Mouse (Mus musculus) stomach, postnatal 0 days (tissue): ENCODE measurements around the gene Cnnm4. TPM values are rescaled to one million over a fixed set of nuclear protein-coding genes. Genes with fewer than 3 reads are reported as not detected.

Experiments used
- ATAC-seq: fragments of 200-750 bp; cut with Nextera tagmentation; 2 replicates; pipeline ENCODE4 v1.8.0; 2017; ENCODE audit not compliant: low FRiP score, low TSS enrichment
- DNase-seq: peaks from one replicate; pipeline ENCODE4 v3.0.0-alpha.2; 2016; ENCODE audit warnings: low spot score
- H3K27ac ChIP-seq: fragments of 300-500 bp; sonication (generic); replicated peaks from 2 replicates; pipeline ENCODE4 v1.5.1; 2014; ENCODE audit warnings: mild to moderate bottlenecking, control low read depth
- H3K27me3 ChIP-seq: fragments of 300-500 bp; sonication (generic); 2 replicates; pipeline ENCODE4 v1.6.1; 2014; ENCODE audit warnings: low read length; ENCODE audit not compliant: control insufficient read depth, insufficient read depth
- H3K36me3 ChIP-seq: fragments of 300-500 bp; sonication (generic); 2 replicates; pipeline ENCODE4 v1.6.1; 2014; ENCODE audit warnings: low read length, mixed read lengths; ENCODE audit not compliant: control insufficient read depth, insufficient read depth
- H3K4me1 ChIP-seq: fragments of 300-500 bp; sonication (generic); replicated peaks from 2 replicates; pipeline ENCODE4 v1.6.1; 2014; ENCODE audit warnings: antibody characterized with exemption; ENCODE audit not compliant: control insufficient read depth, insufficient read depth
- H3K4me2 ChIP-seq: fragments of 300-500 bp; sonication (generic); replicated peaks from 2 replicates; pipeline ENCODE4 v1.6.1; 2014; ENCODE audit warnings: low read depth, mild to moderate bottlenecking, control low read depth, moderate library complexity
- H3K4me3 ChIP-seq: fragments of 300-500 bp; sonication (generic); 2 replicates; pipeline ENCODE4 v1.5.1; 2014; ENCODE audit warnings: low read depth, low read length, control low read depth
- H3K9ac ChIP-seq: fragments of 300-500 bp; sonication (generic); 2 replicates; pipeline ENCODE4 v1.6.1; 2014; ENCODE audit warnings: mild to moderate bottlenecking, low read length, control low read depth, mixed read lengths
- H3K9me3 ChIP-seq: fragments of 300-500 bp; sonication (generic); 2 replicates; pipeline ENCODE4 v1.6.1; 2016; ENCODE audit warnings: low read length; ENCODE audit not compliant: control insufficient read depth
- CTCF ChIP-seq: IDR thresholded peaks from 2 replicates; pipeline ENCODE4 v1.5.1; 2016; ENCODE audit warnings: antibody characterized with exemption, low read depth, mild to moderate bottlenecking, moderate library complexity
- EP300 ChIP-seq: optimal IDR thresholded peaks from 2 replicates; pipeline ENCODE3; 2016; ENCODE audit warnings: antibody characterized with exemption
- WGBS: fragments of 180-500 bp; shearing (Covaris S2); extraction: QIAGEN DNeasy Blood & Tissue Kit; methylation state at CpG from one replicate; pipeline ENCODE4 v1.1.7; 2014; 5-methylcytosine and 5-hydroxymethylcytosine counted together
- polyA plus RNA-seq: library from polyadenylated mRNA; unstranded; fragments of >200 nt; fragmentation: Nextera tagmentation; extraction: Ambion mirVana; gene quantifications from 2 replicates; pipeline ENCODE4 v1.2.1, GENCODE M21; 2015

Gene Cnnm4
- polyA plus RNA-seq, 1 experiment from 2014 or later, result 18.2 TPM

GRCm38 (mm10) chr1:36469811-36470444 is 1.5 kb upstream of the Cnnm4 start:
- 37% methylated on average over 2 of the region's 2 CpGs for WGBS
- H3K27ac ChIP-seq, result no peak overlapping the region

GRCm38 (mm10) chr1:36472106-36472440 is 653 bp downstream of the Cnnm4 start:
- DNase-seq, result no peak
- WGBS, result 15% methylated on average over 18 of the region's 18 CpGs
- Histone ChIP-seq H3K27ac (peak overlapping the region; percentile 91), H3K9ac (peak overlapping the region; percentile 79), H3K4me2 (peak overlapping the region; percentile 86), H3K9me3 (no peaks in the 10 kb centered on the region), H3K4me3 (peak overlapping the region; percentile 64), H3K27me3 (no peaks in the 10 kb centered on the region), H3K36me3 (no peaks in the 10 kb centered on the region), H3K4me1 (peaks cover 22% of the 10 kb centered on the region)
- TF ChIP-seq CTCF, result no peak
- no peak for TF ChIP-seq EP300
- no peak for ATAC-seq

More at GRCm38 (mm10) chr1:36469811-36470444, 1.5 kb upstream of the Cnnm4 start:
- TF ChIP-seq EP300, result no peak
- TF ChIP-seq CTCF, result no peak
- no peak overlapping the region for H3K9ac ChIP-seq
- H3K4me2 ChIP-seq, result no peak overlapping the region
- no peaks in the 10 kb centered on the region for H3K9me3 ChIP-seq
- no peaks in the 10 kb centered on the region for H3K27me3 ChIP-seq
- H3K4me1 ChIP-seq, result peaks cover 16% of the 10 kb centered on the region
- ATAC-seq (peak; percentile 6), DNase-seq (no peak)
- no peak overlapping the region for H3K4me3 ChIP-seq
- H3K36me3 ChIP-seq, result no peaks in the 10 kb centered on the region

GRCm38 (mm10) chr1:36473211-36473780 is 1.9 kb downstream of the Cnnm4 start:
- H3K9me3 ChIP-seq, result no peaks in the 10 kb centered on the region
- peak overlapping the region; percentile 64; the same call in 1 of the 2 replicates for H3K4me3 ChIP-seq
- H3K4me1 ChIP-seq, result peaks cover 27% of the 10 kb centered on the region
- H3K27me3 ChIP-seq, result no peaks in the 10 kb centered on the region
- peak overlapping the region; percentile 86 for H3K4me2 ChIP-seq
- no peak for ATAC-seq
- H3K36me3 ChIP-seq, result no peaks in the 10 kb centered on the region
- no peak for DNase-seq
- no peak for TF ChIP-seq CTCF
- TF ChIP-seq EP300, result no peak
- peak overlapping the region; percentile 40; the same call in 1 of the 2 replicates for H3K27ac ChIP-seq
- H3K9ac ChIP-seq, result peak overlapping the region; percentile 23
- 59% methylated on average over 10 of the region's 10 CpGs for WGBS

- no peaks in the 10 kb centered on the region for H3K27me3 ChIP-seq
- peak overlapping the region; percentile 38 for H3K9ac ChIP-seq
- H3K9me3 ChIP-seq, result no peaks in the 10 kb centered on the region
- WGBS, result 48% methylated on average over 3 of the region's 3 CpGs
- H3K4me2 ChIP-seq, result peak overlapping the region; percentile 86
- no peaks in the 10 kb centered on the region; the same call in 1 of the 2 replicates for H3K36me3 ChIP-seq
- H3K4me1 ChIP-seq, result peaks cover 27% of the 10 kb centered on the region
- no peak for DNase-seq
- ATAC-seq, result no peak
- TF ChIP-seq EP300, result no peak
- TF ChIP-seq CTCF, result no peak
- H3K27ac ChIP-seq, result peak overlapping the region; percentile 59
- H3K4me3 ChIP-seq, result peak overlapping the region; percentile 20; the same call in 1 of the 2 replicates
Measured at GRCm38 (mm10) chr1:36474646-36475045, 3.2 kb downstream of the Cnnm4 start.

- no peaks in the 10 kb centered on the region for H3K9me3 ChIP-seq
- H3K27me3 ChIP-seq, result no peaks in the 10 kb centered on the region
- ATAC-seq (no peak), DNase-seq (peak; percentile 60)
- WGBS, result 22% methylated on average over 8 of the region's 8 CpGs
- H3K4me3 ChIP-seq, result peak overlapping the region; percentile 20; the same call in 1 of the 2 replicates
- peak overlapping the region; percentile 86 for H3K4me2 ChIP-seq
- no peak for TF ChIP-seq EP300
- H3K9ac ChIP-seq, result peak overlapping the region; percentile 38
- H3K27ac ChIP-seq, result peak overlapping the region; percentile 59
- H3K4me1 ChIP-seq, result peaks cover 27% of the 10 kb centered on the region
- H3K36me3 ChIP-seq, result no peaks in the 10 kb centered on the region; the same call in 1 of the 2 replicates
Measured at GRCm38 (mm10) chr1:36475480-36476110, 4.2 kb downstream of the Cnnm4 start.
